Mouse (Mus musculus) liver, embryonic 14.5 days (tissue): ENCODE measurements around the gene Vegfa.
A peak's percentile ranks its signal among the peaks of the same experiment; 100 is the strongest.

Experiments
- CTCF ChIP-seq: IDR thresholded peaks from 2 replicates; pipeline ENCODE4 v1.5.1; 2016; ENCODE audit warnings: antibody characterized with exemption, low read depth, control low read depth
- EP300 ChIP-seq: IDR thresholded peaks from 2 replicates; pipeline ENCODE4 v1.6.1; 2016; ENCODE audit warnings: antibody characterized with exemption, low read depth

DNA sequence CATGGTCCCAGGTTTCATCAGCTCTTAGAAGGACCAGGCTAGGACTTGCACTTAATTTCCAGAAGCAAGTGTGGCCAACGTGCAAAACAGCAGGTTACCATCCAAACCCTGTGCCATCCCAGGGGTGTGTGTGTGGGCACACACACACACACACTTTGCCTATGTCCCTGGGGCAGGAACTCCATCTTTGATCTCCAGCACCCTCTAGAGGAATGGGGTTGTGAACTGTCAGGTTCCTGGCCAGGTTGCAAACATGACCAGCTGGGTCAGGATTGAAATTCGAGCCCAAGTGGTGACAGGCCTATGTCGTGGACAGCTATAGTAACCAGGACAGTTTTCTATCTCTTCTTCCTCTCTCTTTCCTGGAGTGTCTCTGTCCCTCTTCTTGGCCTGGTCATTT is 6.7 kb upstream of the Vegfa start:
- peak; percentile 48 for TF ChIP-seq CTCF
- no peak for TF ChIP-seq EP300
